Mouse (Mus musculus): ENCODE data around the gene Mad2l2.

Gene Mad2l2

DNA sequence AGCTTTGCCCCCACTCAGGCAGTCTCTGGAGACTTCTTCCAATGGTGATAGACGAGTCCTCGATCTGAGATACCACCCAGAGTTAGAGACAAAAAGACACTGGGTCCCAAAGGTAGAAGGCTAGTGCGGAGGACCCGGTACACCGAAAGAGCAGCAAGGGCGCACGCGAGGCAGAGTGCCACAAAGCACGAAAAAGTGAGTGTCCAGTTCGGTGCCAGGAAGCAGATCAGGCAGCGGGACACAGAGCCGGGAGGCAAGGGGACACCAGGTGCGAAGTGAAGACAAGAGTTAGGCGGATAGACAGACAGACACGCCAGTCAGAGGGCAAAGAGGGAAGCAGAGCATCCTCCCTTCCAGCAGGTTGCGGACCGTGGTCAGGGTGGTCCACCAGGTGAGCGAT lies at the start of gene Mad2l2:
Mad2l2 (plus strand) TSS at position 252 of the 400 bp plus-strand sequence.
- in situ Hi-C loops (cut with MboI, MseI): no loop called here

DNA sequence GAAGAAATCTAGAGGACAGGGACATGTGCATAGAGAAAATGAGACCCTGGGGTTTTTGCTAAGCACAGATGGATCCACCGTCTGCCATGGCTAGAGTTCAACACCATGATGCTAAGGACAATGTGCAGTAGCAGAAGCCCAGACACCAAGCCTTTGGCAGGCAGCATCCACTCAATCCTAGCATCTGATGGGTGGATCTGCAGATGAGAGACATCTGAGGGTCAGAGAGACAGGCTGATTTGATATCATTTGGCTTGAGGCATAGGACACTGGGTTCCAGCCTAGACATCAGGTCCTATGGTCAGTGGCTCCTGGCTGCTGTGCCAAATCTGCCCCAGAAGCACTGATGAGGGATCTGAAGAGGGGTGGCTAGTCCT lies 49.6 kb upstream of the Mad2l2 start:
- in situ Hi-C loops (cut with MboI, MseI): no loop called here

DNA sequence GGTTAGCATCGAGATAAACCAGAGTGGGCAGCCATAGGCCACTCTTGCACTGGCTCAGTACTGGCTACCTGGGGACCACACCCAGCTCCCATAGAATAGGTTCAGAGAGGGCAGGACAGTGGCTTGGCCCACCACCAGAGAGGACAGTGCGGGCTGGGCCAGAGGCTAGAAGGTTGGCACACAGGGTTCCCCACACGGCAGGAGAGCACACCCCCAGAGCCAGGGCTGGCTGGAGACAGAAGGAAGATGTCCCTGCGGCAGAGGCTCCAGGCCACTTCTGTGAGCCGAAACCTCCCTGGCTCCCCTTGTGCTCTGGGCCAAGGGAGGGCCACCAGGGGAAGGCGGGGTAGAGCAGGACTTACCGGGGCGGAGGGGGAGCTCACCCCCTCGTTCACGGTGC lies 49.0 kb upstream of the Mad2l2 start:
- in situ Hi-C loops (cut with MboI, MseI): no loop called here

DNA sequence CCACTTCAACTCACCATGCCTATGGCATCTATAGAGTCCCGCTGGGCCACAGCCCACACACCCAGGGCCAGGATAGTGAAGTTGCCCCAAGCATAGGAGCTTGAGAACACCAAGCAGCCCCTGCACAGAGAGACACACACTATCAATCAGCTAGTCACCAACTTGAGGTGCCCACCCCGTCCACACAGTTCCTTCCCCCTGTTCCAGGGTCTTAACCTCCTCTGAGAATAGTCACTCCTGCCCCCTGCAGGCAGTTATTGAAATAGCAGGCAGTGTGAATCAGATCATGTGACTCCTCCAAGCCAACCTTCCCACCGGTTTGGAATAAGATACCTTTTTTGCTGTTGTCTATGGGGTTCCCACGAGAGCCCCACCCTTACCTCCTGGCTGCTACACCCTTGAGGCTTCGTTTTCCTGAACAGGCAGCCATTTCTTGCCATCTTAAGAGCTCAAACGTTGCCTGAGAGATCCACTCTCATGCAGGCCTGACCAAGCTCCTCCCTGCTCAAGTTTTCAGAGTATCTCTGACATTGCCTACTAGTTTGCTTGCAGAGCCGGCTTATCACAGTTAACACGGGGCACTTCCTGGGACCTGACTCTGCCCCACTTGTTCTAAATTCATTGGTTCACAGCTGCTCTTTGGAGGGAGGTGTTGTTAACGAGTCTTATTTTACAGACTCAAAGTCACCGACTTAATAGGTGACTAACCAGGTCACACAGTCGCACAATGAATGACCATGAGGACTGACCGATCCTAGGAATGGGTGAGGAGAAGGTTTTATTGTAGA lies 47.7 kb upstream of the Mad2l2 start:
- in situ Hi-C loops (cut with MboI, MseI): no loop called here

- in situ Hi-C loops (cut with MboI, MseI): no loop called here
Measured at GRCm38 (mm10) chr4:148083176-148083899, 46.8 kb upstream of the Mad2l2 start.

DNA sequence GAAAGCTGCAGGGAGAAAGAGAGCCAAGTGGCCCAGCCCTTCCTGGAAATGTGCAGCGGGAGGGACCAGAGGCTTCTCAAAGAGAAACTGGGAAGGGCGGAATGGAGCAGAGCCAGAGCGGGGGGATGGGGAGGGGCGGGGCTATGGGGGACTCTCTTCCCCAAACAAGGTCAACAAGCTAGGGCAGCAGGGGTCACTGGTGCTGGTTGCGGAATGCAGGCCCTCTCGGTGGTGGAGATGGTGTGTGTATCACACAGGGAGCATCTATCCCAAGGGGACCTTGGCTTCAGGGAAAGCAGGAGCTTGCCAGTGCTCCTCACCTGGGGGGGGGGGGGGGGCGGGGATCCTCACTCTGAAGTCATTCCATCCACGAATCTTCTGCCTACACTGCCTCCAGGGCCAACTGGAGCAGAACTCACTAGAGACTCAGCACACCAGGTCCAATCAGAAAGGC lies 45.9 kb upstream of the Mad2l2 start:
- in situ Hi-C loops (cut with MboI, MseI): no loop called here

DNA sequence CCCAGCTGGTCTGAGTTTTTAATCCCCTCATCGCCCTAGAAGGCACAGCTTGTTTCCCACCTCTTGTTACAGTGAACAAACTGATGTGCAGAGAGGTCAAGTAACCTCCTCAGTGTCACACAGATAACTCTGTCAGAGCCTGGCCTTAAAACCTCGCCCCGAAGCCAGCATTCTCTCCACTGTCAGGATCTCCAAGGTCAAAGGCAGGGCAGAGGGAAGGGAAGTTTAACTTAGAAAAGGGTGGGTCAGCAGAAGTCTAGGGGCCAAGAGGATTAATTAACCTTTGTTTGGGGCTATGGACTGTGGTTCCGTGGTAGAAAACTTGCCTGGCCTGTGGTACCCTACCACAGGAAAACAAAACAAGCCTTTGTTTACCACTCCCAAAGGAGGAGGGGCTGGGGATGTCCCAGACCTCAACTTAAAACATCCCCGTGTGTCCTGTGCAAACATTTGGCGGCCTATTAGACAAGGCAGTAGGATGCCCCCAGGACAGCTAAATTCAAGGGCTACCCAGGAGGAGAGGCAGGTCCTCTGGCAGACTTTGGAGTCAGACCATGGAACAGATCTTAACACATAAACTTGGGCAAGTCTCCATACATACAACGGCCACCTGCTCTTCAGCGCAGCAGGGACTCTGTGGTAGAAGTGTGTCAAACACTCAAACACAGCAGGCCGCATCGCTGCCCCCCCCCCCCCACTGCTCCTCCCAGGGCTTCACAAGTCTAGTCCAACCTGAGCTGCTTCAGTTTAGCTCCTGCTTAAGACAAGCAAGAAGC lies 44.9 kb upstream of the Mad2l2 start:
- in situ Hi-C loops (cut with MboI, MseI): no loop called here

DNA sequence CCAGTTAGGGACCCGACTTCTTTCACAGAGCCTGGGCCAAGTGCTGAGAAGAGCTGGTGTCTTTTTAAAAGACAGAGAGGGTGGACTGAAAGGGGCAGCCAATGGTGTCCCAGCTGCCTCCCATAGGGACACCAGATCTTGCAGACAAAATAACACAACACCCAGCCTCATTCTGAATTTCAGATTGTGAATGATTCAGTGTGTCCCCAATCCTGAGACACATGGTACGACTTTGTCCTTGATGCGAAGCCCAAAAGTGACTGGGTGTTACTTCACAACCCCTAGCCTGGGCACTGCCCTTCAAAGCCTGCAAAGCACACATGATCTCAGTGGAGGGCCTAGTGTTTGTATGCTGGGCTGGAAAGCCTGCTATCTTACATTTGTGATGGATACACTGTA lies 44.3 kb upstream of the Mad2l2 start:
- in situ Hi-C loops (cut with MboI, MseI): no loop called here

- in situ Hi-C loops (cut with MboI, MseI): no loop called here
Measured at GRCm38 (mm10) chr4:148087091-148087906, 42.9 kb upstream of the Mad2l2 start.

GRCm38 (mm10) chr4:148087907-148088527 lies 42.2 kb upstream of the Mad2l2 start, which contains the start of gene Agtrap:
Agtrap (minus strand) TSS chr4:148088031.
- in situ Hi-C loops (cut with MboI, MseI): no loop called here

- in situ Hi-C loops (cut with MboI, MseI): no loop called here
Measured at GRCm38 (mm10) chr4:148089166-148089565, 41.0 kb upstream of the Mad2l2 start.

- in situ Hi-C loops (cut with MboI, MseI): no loop called here
Measured at GRCm38 (mm10) chr4:148091181-148091580, 39.0 kb upstream of the Mad2l2 start.

DNA sequence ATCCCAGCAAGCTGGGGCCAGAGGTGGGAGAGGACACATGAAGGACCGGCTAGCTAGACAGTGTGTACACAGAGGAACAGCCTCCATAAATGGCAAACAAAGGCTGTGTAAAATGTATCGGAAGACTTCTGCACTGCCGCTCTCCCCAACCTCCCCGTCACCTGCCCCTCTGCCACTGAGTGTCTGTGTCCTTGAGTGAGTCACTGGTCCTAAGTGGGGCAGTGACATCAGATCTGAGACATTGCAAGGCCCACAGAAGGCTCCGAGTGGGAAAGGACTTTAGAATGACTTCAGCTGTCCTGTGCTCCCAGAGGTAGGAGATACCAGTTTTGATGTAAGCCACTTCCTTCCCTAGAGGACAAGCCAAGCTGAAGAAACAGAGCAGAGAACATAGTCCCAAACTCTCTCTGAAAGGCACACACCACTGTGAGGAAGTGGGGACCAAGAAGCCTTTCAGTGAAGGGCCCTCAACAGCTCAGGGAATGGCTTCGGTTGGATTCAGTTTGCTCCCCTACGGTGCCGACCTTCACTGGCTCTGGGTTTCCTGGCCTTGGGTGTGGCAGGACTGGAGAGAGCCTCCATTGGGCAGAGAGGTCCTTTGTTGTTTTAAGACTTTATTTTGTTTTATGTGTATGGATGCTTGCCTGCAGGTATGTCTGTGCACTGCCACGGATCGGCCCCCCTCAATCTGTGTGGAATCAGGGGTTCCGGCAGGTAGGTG lies 37.5 kb upstream of the Mad2l2 start:
- in situ Hi-C loops (cut with MboI, MseI): no loop called here

DNA sequence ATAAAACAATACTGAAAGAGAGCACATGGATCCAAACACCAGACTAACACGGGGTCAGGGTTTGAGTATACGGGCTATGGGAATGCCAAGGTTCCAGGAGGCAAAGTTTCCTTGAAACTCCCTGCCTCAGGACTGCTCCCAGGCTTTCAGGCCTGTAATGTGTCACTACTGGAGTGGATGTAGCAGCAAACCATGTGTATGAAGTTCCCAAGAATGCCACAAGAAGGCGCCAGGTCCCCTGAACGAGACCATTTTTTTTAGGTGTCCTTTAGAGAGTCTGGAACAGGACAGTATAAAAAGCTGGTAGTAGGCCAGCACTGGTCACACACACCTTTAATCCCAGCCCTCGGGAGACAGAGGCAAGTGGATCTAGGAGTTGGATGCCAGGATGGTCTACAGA lies 36.0 kb upstream of the Mad2l2 start:
- in situ Hi-C loops (cut with MboI, MseI): no loop called here

GRCm38 (mm10) chr4:148095081-148095480 lies 35.1 kb upstream of the Mad2l2 start:
- in situ Hi-C loops (cut with MboI, MseI): no loop called here

GRCm38 (mm10) chr4:148097936-148098335 lies 32.2 kb upstream of the Mad2l2 start:
- in situ Hi-C loops (cut with MboI, MseI): no loop called here

- in situ Hi-C loops (cut with MboI, MseI): no loop called here
Measured at GRCm38 (mm10) chr4:148098666-148099065, 31.5 kb upstream of the Mad2l2 start.

- in situ Hi-C loops (cut with MboI, MseI): no loop called here
Measured at GRCm38 (mm10) chr4:148101801-148102527, 28.2 kb upstream of the Mad2l2 start.

DNA sequence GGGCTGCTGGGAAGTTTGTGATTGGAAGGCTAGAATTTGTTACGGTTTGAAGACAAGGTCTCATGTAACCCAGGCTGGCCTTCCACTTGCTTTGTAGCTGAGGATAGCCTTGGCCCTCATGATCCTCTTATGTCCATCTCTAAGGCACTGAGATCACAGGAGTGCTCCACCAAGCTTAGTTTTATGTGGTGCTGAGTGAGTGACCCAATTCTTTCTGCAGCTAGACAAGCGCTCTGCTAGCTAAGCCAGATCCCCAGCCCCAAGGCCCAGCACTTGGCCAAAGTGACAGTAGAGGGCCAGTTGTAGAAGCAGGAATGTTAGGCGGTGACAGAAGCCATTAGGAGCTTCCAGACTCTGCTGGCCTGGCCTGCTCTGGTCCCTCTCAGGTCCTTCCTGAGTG lies 26.0 kb upstream of the Mad2l2 start:
- in situ Hi-C loops (cut with MboI, MseI): no loop called here
